Mouse (Mus musculus) myocyte (in vitro differentiated cells): ENCODE measurements at regions not wholly inside any gene's neighbourhood (a gene's known extent, or its start where the extent isn't known, plus 50 kb on each side); places are given as distances from the start of the nearest gene placed in this dataset.

Experiments used
- E2F4 ChIP-seq: IDR thresholded peaks from one replicate; pipeline ENCODE4 v1.6.1; 2011; ENCODE audit warnings: mild to moderate bottlenecking, control low read depth, moderate library complexity; ENCODE audit not compliant: insufficient read depth
- MAX ChIP-seq: IDR thresholded peaks from one replicate; pipeline ENCODE4 v1.6.1; 2011; ENCODE audit warnings: low read depth, mild to moderate bottlenecking, control low read depth
- MYOD1 ChIP-seq, 3 experiments: IDR thresholded peaks; one replicate each; pipeline ENCODE4 v1.6.1; 2011; ENCODE audit warnings: control low read depth in 2 of 3, low read depth in 2 of 3, mild to moderate bottlenecking in 2 of 3, moderate library complexity in 1 of 3; ENCODE audit not compliant: insufficient read length in 2 of 3, control insufficient read depth in 1 of 3
- MYOG ChIP-seq, 3 experiments: IDR thresholded peaks; one replicate each; pipeline ENCODE4 v1.6.1; 2011; ENCODE audit warnings: control low read depth in 2 of 3, low read depth in 2 of 3, mild to moderate bottlenecking in 2 of 3; ENCODE audit not compliant: insufficient read length in 2 of 3, control insufficient read depth in 1 of 3, insufficient read depth in 1 of 3
- POLR2A ChIP-seq: IDR thresholded peaks from one replicate; pipeline ENCODE4 v1.6.1; 2011; ENCODE audit warnings: low read depth, mild to moderate bottlenecking, control low read depth, moderate library complexity; ENCODE audit not compliant: insufficient read length
- POLR2AphosphoS2 ChIP-seq: IDR thresholded peaks from one replicate; pipeline ENCODE4 v1.6.1; 2011; ENCODE audit warnings: low read depth, control low read depth; ENCODE audit not compliant: insufficient read length
- TCF12 ChIP-seq: IDR thresholded peaks from one replicate; pipeline ENCODE4 v1.6.1; 2011; ENCODE audit warnings: mild to moderate bottlenecking, control low read depth; ENCODE audit not compliant: poor library complexity, insufficient read depth, severe bottlenecking
- USF1 ChIP-seq: IDR thresholded peaks from one replicate; pipeline ENCODE4 v1.6.1; 2011; ENCODE audit warnings: low read depth, mild to moderate bottlenecking, control low read depth, moderate library complexity

GRCm38 (mm10) chr17:13547657-13548360, 193.4 kb downstream of the Tcp10c start:
- TF ChIP-seq POLR2A (no peak), E2F4 (no peak), MYOD1 (IDR thresholded peaks at IDR 0.05; ENCODE audit: control insufficient read depth in 1 of 3, insufficient read length in 2 of 3, low read depth in 2 of 3) (no peak), TCF12 (no peak), MAX (no peak), USF1 (no peak), POLR2AphosphoS2 (no peak), MYOG (IDR thresholded peaks at IDR 0.05; ENCODE audit: control insufficient read depth in 1 of 3, insufficient read depth in 1 of 3, insufficient read length in 2 of 3, low read depth in 2 of 3) (no peak)
